Mouse (Mus musculus) urinary bladder, adult 18-20 months (tissue): ENCODE results near the gene Rbm20.
"Not testable (repeated sequence)": the region's sequence is repeated elsewhere in the genome, so short reads cannot be mapped to it uniquely, and the experiment has no call there.

Experiments
- DNase-seq, 2 experiments: peaks; one replicate each; pipeline ENCODE4 v3.0.0; 2022; ENCODE audit warnings: low spot score in 2 of 2, mixed read lengths in 2 of 2

The Rbm20 gene

GRCm38 (mm10) chr19:53902739-53903487 lies 225.8 kb downstream of the Rbm20 start:
- DNase-seq = peak; percentile 84 to 94

- peak in 1 of 2 experiments; percentile 44 for DNase-seq
Measured at GRCm38 (mm10) chr19:53903507-53904321, 226.6 kb downstream of the Rbm20 start.

DNA sequence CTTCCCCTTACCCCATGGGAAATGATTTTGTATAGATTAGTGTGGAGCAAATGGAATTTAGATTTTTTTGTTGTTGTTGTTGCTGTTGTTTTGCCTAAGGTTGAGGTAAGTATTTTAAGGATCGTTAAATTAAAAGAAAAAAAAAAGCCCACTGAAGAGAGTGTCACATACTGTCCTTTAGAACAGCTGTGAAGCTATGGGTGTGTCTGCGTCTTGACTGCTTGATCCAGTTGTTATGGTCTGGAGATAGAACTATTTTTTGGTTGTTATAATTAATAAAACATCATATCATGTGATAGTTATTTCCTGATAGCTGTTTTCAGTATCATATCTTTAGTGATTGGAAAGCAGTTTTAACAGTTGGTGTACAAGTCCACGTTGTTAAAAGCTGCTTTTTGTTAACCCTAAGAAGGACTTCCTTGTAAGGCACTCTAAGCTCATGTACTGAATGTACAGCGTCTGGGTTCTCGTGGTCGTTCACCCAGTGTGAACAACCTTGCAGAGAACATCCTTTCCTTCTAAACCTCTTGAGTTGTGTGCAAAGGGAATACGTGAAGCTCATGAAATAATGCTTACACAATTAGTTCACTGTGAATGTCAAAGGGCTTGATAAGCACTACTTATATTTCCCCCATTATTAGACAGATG lies 227.9 kb downstream of the Rbm20 start:
- no peak for DNase-seq

GRCm38 (mm10) chr19:53906033-53906702 lies 229.1 kb downstream of the Rbm20 start:
- no peak for DNase-seq

DNA sequence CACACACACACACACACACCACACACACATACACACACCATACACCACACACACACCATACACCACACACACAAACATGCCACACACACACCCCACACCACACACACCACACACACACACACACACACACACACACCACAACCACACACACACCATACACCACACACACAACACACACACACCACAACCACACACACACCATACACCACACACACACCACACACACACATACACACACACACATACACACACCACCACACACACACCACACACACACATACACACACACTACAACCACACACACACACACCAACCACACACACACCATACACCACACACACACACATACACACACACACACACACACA lies 229.6 kb downstream of the Rbm20 start:
- not testable (repeated sequence) for DNase-seq

GRCm38 (mm10) chr19:53914950-53915349 lies 237.8 kb downstream of the Rbm20 start:
- DNase-seq = no peak
